Mouse (Mus musculus) olfactory bulb, adult 2 months (tissue): ENCODE measurements at regions not wholly inside any gene's neighbourhood (a gene's known extent, or its start where the extent isn't known, plus 50 kb on each side); places are given as distances from the start of the nearest gene placed in this dataset.

Source experiments
- CTCF ChIP-seq: fragments of 200-500 bp; IDR thresholded peaks from 2 replicates; pipeline ENCODE4 v1.5.1; 2012; ENCODE audit warnings: low read depth, mild to moderate bottlenecking, low read length, moderate library complexity; ENCODE audit not compliant: insufficient read depth
- POLR2A ChIP-seq: fragments of 200-500 bp; IDR thresholded peaks from 2 replicates; pipeline ENCODE4 v1.6.1; 2012; ENCODE audit warnings: mild to moderate bottlenecking, low read depth, low read length, moderate library complexity; ENCODE audit not compliant: insufficient read depth

DNA sequence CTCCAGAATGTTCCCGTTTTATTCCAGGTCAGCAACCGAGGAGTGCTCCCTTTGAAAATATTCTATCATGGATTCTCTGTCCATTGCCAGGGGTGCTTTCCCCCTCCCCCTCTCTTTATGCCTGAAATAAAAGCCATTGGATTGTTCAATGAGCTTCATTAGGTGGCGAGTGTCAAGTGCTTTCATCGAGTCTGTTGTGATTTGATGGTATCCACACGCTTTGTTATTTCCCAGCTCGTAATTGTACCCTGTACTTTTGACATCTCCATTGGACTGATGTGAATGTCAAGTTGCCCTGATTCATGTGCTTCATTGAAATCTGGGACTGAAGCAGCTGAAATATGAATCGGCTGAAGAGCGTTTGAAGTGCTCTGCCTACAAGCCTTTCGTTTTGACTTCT lies 333.1 kb upstream of the Nox3 start:
- TF ChIP-seq CTCF (no peak), POLR2A (no peak)
